Mouse (Mus musculus): ENCODE results near the gene Orm3. TPM values are rescaled to one million over a fixed set of nuclear protein-coding genes. Genes with fewer than 3 reads are reported as not detected.

Gene Orm3
- polyA plus RNA-seq, 1 experiment = 0.07 TPM

- no peak for TF ChIP-seq POLR2AphosphoS2 (IDR thresholded peaks at IDR 0.05; ENCODE audit: insufficient read length, low read depth)
- peak in 1 of 3 experiments; percentile 7 for TF ChIP-seq MYOD1 (IDR thresholded peaks at IDR 0.05; ENCODE audit: control insufficient read depth in 1 of 3, insufficient read length in 2 of 3, low read depth in 2 of 3)
- TF ChIP-seq TCF12 (IDR thresholded peaks at IDR 0.05; ENCODE audit: insufficient read depth, poor library complexity, severe bottlenecking) = no peak
- no peak for TF ChIP-seq USF1 (IDR thresholded peaks at IDR 0.05; ENCODE audit: low read depth)
- peak; percentile 25 for TF ChIP-seq POLR2A (IDR thresholded peaks at IDR 0.05; ENCODE audit: insufficient read length, low read depth)
- TF ChIP-seq E2F4 (IDR thresholded peaks at IDR 0.05; ENCODE audit: insufficient read depth) = no peak
- no peak for TF ChIP-seq CEBPB (IDR thresholded peaks at IDR 0.05; ENCODE audit: insufficient read depth, poor library complexity, severe bottlenecking)
- Histone ChIP-seq H3ac (ENCODE audit: control insufficient read depth, insufficient read length) (no peak overlapping the region), H3K79me2 (ENCODE audit: control insufficient read depth, insufficient read depth) (no peaks in the 10 kb centered on the region), H3K36me3 (ENCODE audit: control insufficient read depth, insufficient read depth) (peaks cover 28% of the 10 kb centered on the region), H3K4me2 (ENCODE audit: low read depth) (no peak overlapping the region), H3K4me3 (no peak overlapping the region), H3K27me3 (ENCODE audit: control insufficient read depth, insufficient read depth, insufficient read length) (no peaks in the 10 kb centered on the region)
Measured at GRCm38 (mm10) chr4:63368577-63368976, 12.6 kb downstream of the Orm3 start.

DNA sequence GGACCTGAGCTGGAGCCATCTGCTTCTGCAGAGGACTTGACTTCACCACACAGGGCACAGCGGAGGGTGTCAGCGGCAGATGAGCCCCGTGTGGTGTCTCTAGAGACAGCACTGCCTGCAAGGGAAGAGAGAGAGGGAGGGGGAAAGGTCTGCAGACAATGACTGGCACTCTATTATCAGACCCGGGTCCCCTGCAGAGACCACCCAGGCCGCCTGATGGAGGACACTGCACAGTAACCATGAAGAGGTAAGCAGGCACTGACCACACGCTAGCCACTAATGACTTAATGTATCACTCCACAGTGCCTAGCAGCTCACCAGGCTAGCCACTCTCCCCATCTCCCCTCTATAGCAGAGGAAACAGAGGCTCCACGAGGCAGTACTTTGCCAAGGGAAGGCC, 14.9 kb downstream of the Orm3 start:
- H3K36me3 ChIP-seq (ENCODE audit: control insufficient read depth, insufficient read depth) = peaks cover 35% of the 10 kb centered on the region
- H3K79me2 ChIP-seq (ENCODE audit: control insufficient read depth, insufficient read depth) = no peaks in the 10 kb centered on the region

DNA sequence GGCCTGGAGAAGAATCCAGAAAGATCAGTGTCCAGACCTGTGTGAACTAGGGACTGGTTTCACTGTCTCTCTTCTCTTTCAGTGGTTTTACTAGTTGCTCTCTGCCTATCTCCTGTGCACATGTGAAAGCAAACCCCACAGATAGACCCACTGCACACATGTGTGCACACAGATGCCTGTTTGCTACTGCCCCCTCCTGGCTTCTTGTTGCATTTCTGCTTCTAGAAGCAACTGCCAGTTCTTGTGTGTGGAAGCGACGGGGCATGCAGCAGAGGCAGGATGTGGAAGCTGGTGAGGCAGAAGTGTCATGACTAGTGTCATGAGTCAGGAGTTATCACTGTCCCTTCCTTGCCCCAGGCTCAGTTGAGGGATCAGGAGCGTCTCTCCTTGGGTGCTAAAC, 15.9 kb downstream of the Orm3 start:
- TF ChIP-seq TCF12 (IDR thresholded peaks at IDR 0.05; ENCODE audit: insufficient read depth, poor library complexity, severe bottlenecking) (no peak), MYOD1 (IDR thresholded peaks at IDR 0.05; ENCODE audit: control insufficient read depth in 1 of 3, insufficient read length in 2 of 3, low read depth in 2 of 3) (no peak)
- Histone ChIP-seq H3K79me2 (ENCODE audit: control insufficient read depth, insufficient read depth) (no peaks in the 10 kb centered on the region), H3K4me3 (no peak overlapping the region), H3ac (ENCODE audit: control insufficient read depth, insufficient read length) (no peak overlapping the region), H3K4me2 (ENCODE audit: low read depth) (no peak overlapping the region), H3K27me3 (ENCODE audit: control insufficient read depth, insufficient read depth, insufficient read length) (no peaks in the 10 kb centered on the region), H3K36me3 (ENCODE audit: control insufficient read depth, insufficient read depth) (peaks cover 42% of the 10 kb centered on the region)

More for the DNA sequence above, 14.9 kb downstream of the Orm3 start:
- no peak overlapping the region for H3K4me3 ChIP-seq
- TF ChIP-seq MAX (IDR thresholded peaks at IDR 0.05; ENCODE audit: low read depth) (no peak), SRF (IDR thresholded peaks at IDR 0.05; ENCODE audit: control insufficient read depth, insufficient read length, low read depth) (no peak), CEBPB (IDR thresholded peaks at IDR 0.05; ENCODE audit: insufficient read depth, poor library complexity, severe bottlenecking) (no peak), MYOD1 (IDR thresholded peaks at IDR 0.05; ENCODE audit: control insufficient read depth in 1 of 3, insufficient read length in 2 of 3, low read depth in 2 of 3) (no peak), REST (IDR thresholded peaks at IDR 0.05; ENCODE audit: insufficient read depth, insufficient read length) (no peak), POLR2A (IDR thresholded peaks at IDR 0.05; ENCODE audit: insufficient read length, low read depth) (no peak), POLR2AphosphoS2 (IDR thresholded peaks at IDR 0.05; ENCODE audit: insufficient read length, low read depth) (no peak), USF1 (IDR thresholded peaks at IDR 0.05; ENCODE audit: low read depth) (no peak), TCF12 (IDR thresholded peaks at IDR 0.05; ENCODE audit: insufficient read depth, poor library complexity, severe bottlenecking) (no peak), MYOG (IDR thresholded peaks at IDR 0.05; ENCODE audit: control insufficient read depth in 1 of 3, insufficient read depth in 1 of 3, insufficient read length in 2 of 3, low read depth in 2 of 3) (no peak), TCF3 (IDR thresholded peaks at IDR 0.05; ENCODE audit: insufficient read length, low read depth) (no peak), E2F4 (IDR thresholded peaks at IDR 0.05; ENCODE audit: insufficient read depth) (no peak)
- H3ac ChIP-seq (ENCODE audit: control insufficient read depth, insufficient read length) = no peak overlapping the region
- H3K4me2 ChIP-seq (ENCODE audit: low read depth) = no peak overlapping the region
- H3K27me3 ChIP-seq (ENCODE audit: control insufficient read depth, insufficient read depth, insufficient read length) = no peaks in the 10 kb centered on the region

DNA sequence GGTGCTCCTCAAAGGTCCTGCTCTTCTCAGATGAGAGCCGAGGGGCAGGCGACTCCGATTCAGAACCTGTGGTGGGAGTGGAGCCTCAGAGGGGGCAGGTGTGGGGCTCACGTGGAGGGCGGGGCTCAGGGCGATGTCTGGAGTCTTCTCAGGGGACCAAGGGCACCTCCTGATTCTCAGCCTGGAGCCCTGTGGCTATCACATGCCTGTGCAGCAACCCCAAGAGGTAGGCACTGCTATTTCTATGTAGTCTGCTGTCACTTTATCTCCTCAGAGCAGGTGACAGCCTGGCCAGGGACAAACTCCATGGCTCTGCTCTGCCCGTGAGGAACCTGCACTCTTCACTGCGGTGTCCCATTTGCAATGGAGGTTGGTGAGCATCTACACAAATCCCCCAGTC, 17.4 kb downstream of the Orm3 start:
- Histone ChIP-seq H3K4me2 (ENCODE audit: low read depth) (no peak overlapping the region), H3K4me3 (no peak overlapping the region), H3K79me2 (ENCODE audit: control insufficient read depth, insufficient read depth) (no peaks in the 10 kb centered on the region), H3K27me3 (ENCODE audit: control insufficient read depth, insufficient read depth, insufficient read length) (no peaks in the 10 kb centered on the region), H3ac (ENCODE audit: control insufficient read depth, insufficient read length) (no peak overlapping the region), H3K36me3 (ENCODE audit: control insufficient read depth, insufficient read depth) (peaks cover 33% of the 10 kb centered on the region)
- TF ChIP-seq SRF (IDR thresholded peaks at IDR 0.05; ENCODE audit: control insufficient read depth, insufficient read length, low read depth) = no peak
- TF ChIP-seq MAX (IDR thresholded peaks at IDR 0.05; ENCODE audit: low read depth) = no peak
- no peak for TF ChIP-seq CEBPB (IDR thresholded peaks at IDR 0.05; ENCODE audit: insufficient read depth, poor library complexity, severe bottlenecking)
- TF ChIP-seq USF1 (IDR thresholded peaks at IDR 0.05; ENCODE audit: low read depth) = no peak
- no peak for TF ChIP-seq POLR2A (IDR thresholded peaks at IDR 0.05; ENCODE audit: insufficient read length, low read depth)
- TF ChIP-seq REST (IDR thresholded peaks at IDR 0.05; ENCODE audit: insufficient read depth, insufficient read length) = no peak
- no peak for TF ChIP-seq MYOG (IDR thresholded peaks at IDR 0.05; ENCODE audit: control insufficient read depth in 1 of 3, insufficient read depth in 1 of 3, insufficient read length in 2 of 3, low read depth in 2 of 3)
- TF ChIP-seq E2F4 (IDR thresholded peaks at IDR 0.05; ENCODE audit: insufficient read depth) = no peak
- no peak for TF ChIP-seq TCF3 (IDR thresholded peaks at IDR 0.05; ENCODE audit: insufficient read length, low read depth)
- no peak for TF ChIP-seq POLR2AphosphoS2 (IDR thresholded peaks at IDR 0.05; ENCODE audit: insufficient read length, low read depth)
- TF ChIP-seq TCF12 (IDR thresholded peaks at IDR 0.05; ENCODE audit: insufficient read depth, poor library complexity, severe bottlenecking) = no peak
- no peak for TF ChIP-seq MYOD1 (IDR thresholded peaks at IDR 0.05; ENCODE audit: control insufficient read depth in 1 of 3, insufficient read length in 2 of 3, low read depth in 2 of 3)

DNA sequence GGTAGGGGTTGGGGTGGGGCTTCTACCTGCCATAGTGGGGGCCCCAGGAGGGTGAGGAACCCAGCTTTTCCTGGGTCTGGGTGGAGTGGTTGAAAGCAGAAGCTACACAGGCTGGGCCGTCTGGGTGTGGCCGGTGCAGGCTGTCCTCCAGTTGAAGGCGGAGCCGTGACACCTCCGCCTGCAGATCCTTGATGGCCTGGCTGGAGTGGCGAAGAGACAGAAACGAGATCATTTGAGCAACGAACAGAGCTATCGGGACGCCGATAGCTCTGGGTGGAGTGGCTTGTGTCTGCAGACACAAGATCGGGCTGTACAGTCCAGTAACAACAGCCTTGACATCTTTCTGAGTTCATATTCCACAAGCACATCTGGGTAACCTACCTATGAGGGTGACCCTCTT, 18.4 kb downstream of the Orm3 start:
- Histone ChIP-seq H3ac (ENCODE audit: control insufficient read depth, insufficient read length) (no peak overlapping the region), H3K27me3 (ENCODE audit: control insufficient read depth, insufficient read depth, insufficient read length) (no peaks in the 10 kb centered on the region), H3K79me2 (ENCODE audit: control insufficient read depth, insufficient read depth) (no peaks in the 10 kb centered on the region), H3K4me3 (no peak overlapping the region), H3K36me3 (ENCODE audit: control insufficient read depth, insufficient read depth) (peaks cover 33% of the 10 kb centered on the region), H3K4me2 (ENCODE audit: low read depth) (no peak overlapping the region)
- TF ChIP-seq MAX (IDR thresholded peaks at IDR 0.05; ENCODE audit: low read depth) (no peak), TCF12 (IDR thresholded peaks at IDR 0.05; ENCODE audit: insufficient read depth, poor library complexity, severe bottlenecking) (no peak), CEBPB (IDR thresholded peaks at IDR 0.05; ENCODE audit: insufficient read depth, poor library complexity, severe bottlenecking) (no peak), POLR2A (IDR thresholded peaks at IDR 0.05; ENCODE audit: insufficient read length, low read depth) (no peak), USF1 (IDR thresholded peaks at IDR 0.05; ENCODE audit: low read depth) (no peak), SRF (IDR thresholded peaks at IDR 0.05; ENCODE audit: control insufficient read depth, insufficient read length, low read depth) (no peak), TCF3 (IDR thresholded peaks at IDR 0.05; ENCODE audit: insufficient read length, low read depth) (no peak), REST (IDR thresholded peaks at IDR 0.05; ENCODE audit: insufficient read depth, insufficient read length) (no peak), MYOD1 (IDR thresholded peaks at IDR 0.05; ENCODE audit: control insufficient read depth in 1 of 3, insufficient read length in 2 of 3, low read depth in 2 of 3) (no peak), E2F4 (IDR thresholded peaks at IDR 0.05; ENCODE audit: insufficient read depth) (no peak), MYOG (IDR thresholded peaks at IDR 0.05; ENCODE audit: control insufficient read depth in 1 of 3, insufficient read depth in 1 of 3, insufficient read length in 2 of 3, low read depth in 2 of 3) (no peak), POLR2AphosphoS2 (IDR thresholded peaks at IDR 0.05; ENCODE audit: insufficient read length, low read depth) (no peak)
